Mouse (Mus musculus) limb, embryonic 15.5 days (tissue): ENCODE data around the gene Zrsr1. TPM values are rescaled to one million over a fixed set of nuclear protein-coding genes. Genes with fewer than 3 reads are reported as not detected.

ENCODE experiments used
- ATAC-seq: fragments of 200-750 bp; cut with Nextera tagmentation; 2 replicates; pipeline ENCODE4 v1.8.0; 2017; ENCODE audit warnings: low read depth, moderate TSS enrichment; ENCODE audit not compliant: insufficient number of reproducible peaks, low FRiP score, low TSS enrichment
- H3K27ac ChIP-seq: fragments of 300-500 bp; sonication (generic); 2 replicates; pipeline ENCODE4 v1.5.1; 2015; ENCODE audit warnings: moderate library complexity, mild to moderate bottlenecking, inconsistent platforms
- H3K27me3 ChIP-seq: fragments of 300-500 bp; sonication (generic); 2 replicates; pipeline ENCODE4 v1.6.1; 2015; ENCODE audit warnings: inconsistent platforms
- H3K36me3 ChIP-seq: fragments of 300-500 bp; sonication (generic); 2 replicates; pipeline ENCODE4 v1.6.1; 2015; ENCODE audit warnings: inconsistent platforms
- H3K4me1 ChIP-seq: fragments of 300-500 bp; sonication (generic); 2 replicates; pipeline ENCODE4 v1.6.1; 2015; ENCODE audit warnings: inconsistent platforms
- H3K4me2 ChIP-seq: fragments of 300-500 bp; sonication (generic); 2 replicates; pipeline ENCODE4 v1.6.1; 2015; ENCODE audit warnings: mild to moderate bottlenecking, inconsistent platforms
- H3K4me3 ChIP-seq: fragments of 300-500 bp; sonication (generic); 2 replicates; pipeline ENCODE4 v1.5.1; 2015; ENCODE audit warnings: mild to moderate bottlenecking, inconsistent platforms
- H3K9ac ChIP-seq: fragments of 300-500 bp; sonication (generic); 2 replicates; pipeline ENCODE4 v1.6.1; 2015; ENCODE audit warnings: inconsistent platforms
- H3K9me3 ChIP-seq: fragments of 300-500 bp; sonication (generic); 2 replicates; pipeline ENCODE4 v1.6.1; 2016; ENCODE audit warnings: inconsistent platforms
- WGBS: fragments of 180-500 bp; shearing (Covaris S2); methylation state at CpG from one replicate; pipeline ENCODE4 v1.1.7; 2015; 5-methylcytosine and 5-hydroxymethylcytosine counted together
- polyA plus RNA-seq: library from polyadenylated mRNA; unstranded; fragments of >200 nt; fragmentation: Nextera tagmentation; extraction: Ambion mirVana; gene quantifications from 2 replicates; pipeline ENCODE4 v1.2.1, GENCODE M21; 2015

Zrsr1 gene
- polyA plus RNA-seq, 1 experiment from 2014 or later: 3.3 TPM

- WGBS: 94% methylated on average over 4 of the region's 4 CpGs
- Histone ChIP-seq H3K4me3 (no peak overlapping the region), H3K9me3 (no peaks in the 10 kb centered on the region)
Measured at GRCm38 (mm10) chr11:23017943-23018342, 46.1 kb downstream of the Zrsr1 start.

GRCm38 (mm10) chr11:23020116-23020770 lies 48.4 kb downstream of the Zrsr1 start:
- ATAC-seq: no peak
- Histone ChIP-seq H3K9me3 (no peaks in the 10 kb centered on the region), H3K4me2 (no peak overlapping the region), H3K27ac (no peak overlapping the region), H3K36me3 (no peaks in the 10 kb centered on the region), H3K27me3 (no peaks in the 10 kb centered on the region), H3K4me1 (no peaks in the 10 kb centered on the region), H3K4me3 (no peak overlapping the region), H3K9ac (no peak overlapping the region)
- 58% methylated on average over 24 of the region's 24 CpGs for WGBS

More at GRCm38 (mm10) chr11:23017943-23018342, 46.1 kb downstream of the Zrsr1 start:
- Histone ChIP-seq H3K9ac (no peak overlapping the region), H3K27me3 (no peaks in the 10 kb centered on the region), H3K27ac (no peak overlapping the region), H3K36me3 (no peaks in the 10 kb centered on the region), H3K4me2 (no peak overlapping the region), H3K4me1 (no peaks in the 10 kb centered on the region)
- no peak for ATAC-seq

- WGBS: 89% methylated on average over 14 of the region's 14 CpGs
- H3K36me3 ChIP-seq: no peaks in the 10 kb centered on the region
- H3K9me3 ChIP-seq: no peaks in the 10 kb centered on the region
- no peaks in the 10 kb centered on the region for H3K4me1 ChIP-seq
- no peak for ATAC-seq
- no peaks in the 10 kb centered on the region for H3K27me3 ChIP-seq
- H3K4me3 ChIP-seq: no peak overlapping the region
- no peak overlapping the region for H3K9ac ChIP-seq
- no peak overlapping the region for H3K4me2 ChIP-seq
- no peak overlapping the region for H3K27ac ChIP-seq
Measured at GRCm38 (mm10) chr11:23020841-23021240, 49.0 kb downstream of the Zrsr1 start.

- H3K27me3 ChIP-seq: no peaks in the 10 kb centered on the region
- no peak for ATAC-seq
- H3K4me3 ChIP-seq: no peak overlapping the region
- H3K4me2 ChIP-seq: no peak overlapping the region
- H3K36me3 ChIP-seq: no peaks in the 10 kb centered on the region
- no peak overlapping the region for H3K9ac ChIP-seq
- H3K27ac ChIP-seq: no peak overlapping the region
- 92% methylated on average over 2 of the region's 2 CpGs for WGBS
- H3K9me3 ChIP-seq: no peaks in the 10 kb centered on the region
- H3K4me1 ChIP-seq: no peaks in the 10 kb centered on the region
Measured at GRCm38 (mm10) chr11:23023155-23023554, 51.4 kb downstream of the Zrsr1 start.

- no peak overlapping the region for H3K9ac ChIP-seq
- H3K27me3 ChIP-seq: no peaks in the 10 kb centered on the region
- no peak overlapping the region for H3K4me2 ChIP-seq
- H3K9me3 ChIP-seq: no peaks in the 10 kb centered on the region
- no peak for ATAC-seq
- 79% methylated on average over 3 of the region's 3 CpGs for WGBS
- no peak overlapping the region for H3K27ac ChIP-seq
- H3K4me1 ChIP-seq: no peaks in the 10 kb centered on the region
- H3K4me3 ChIP-seq: no peak overlapping the region
- H3K36me3 ChIP-seq: no peaks in the 10 kb centered on the region
Measured at GRCm38 (mm10) chr11:23024169-23024568, 52.4 kb downstream of the Zrsr1 start.

Other genes starting within 250 kb of the Zrsr1 start
- gene B3gnt2, start 111.0 kb upstream of the Zrsr1 start, polyA plus RNA-seq: 9.8 and 11.6 TPM in 2 replicates
- 9.8 and 12.5 TPM in 2 replicates for gene Gm28048, start 10.1 kb downstream of the Zrsr1 start, polyA plus RNA-seq
- gene Commd1, start 10.4 kb downstream of the Zrsr1 start, polyA plus RNA-seq: 322 and 348 TPM in 2 replicates
- 233 and 234 TPM in 2 replicates for gene Cct4, start 18.5 kb downstream of the Zrsr1 start, polyA plus RNA-seq
- gene Fam161a, start 35.5 kb downstream of the Zrsr1 start, polyA plus RNA-seq: 3.3 and 4.1 TPM in 2 replicates